Mouse (Mus musculus) frontal cortex, postnatal 36 days (tissue): ENCODE data around the gene Ereg.

Source experiments
- DNase-seq, 2 experiments: peaks; one replicate each; pipeline ENCODE4 v3.0.0; 2022; ENCODE audit warnings: low spot score in 2 of 2

Ereg gene

DNA sequence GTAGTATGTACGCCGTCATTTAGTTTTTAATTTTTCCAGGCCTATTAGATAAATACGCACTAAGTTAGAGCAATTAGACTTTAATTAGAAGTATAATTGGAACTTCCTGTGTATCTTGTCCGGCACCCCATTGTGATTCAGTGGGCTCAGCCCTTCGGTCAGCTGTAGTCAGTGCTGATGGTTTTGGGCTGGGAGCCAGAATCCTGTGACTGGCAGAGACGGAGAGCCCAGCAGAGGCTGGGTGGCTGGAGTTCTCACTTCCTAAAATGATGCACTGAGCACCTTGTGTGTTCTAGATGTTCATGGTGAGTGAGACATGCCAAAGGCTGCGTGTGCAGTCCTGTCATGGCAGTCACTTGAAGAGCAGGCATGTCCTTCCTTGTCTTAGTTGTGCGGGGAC, 36.6 kb downstream of the Ereg start:
- no peak for DNase-seq

DNA sequence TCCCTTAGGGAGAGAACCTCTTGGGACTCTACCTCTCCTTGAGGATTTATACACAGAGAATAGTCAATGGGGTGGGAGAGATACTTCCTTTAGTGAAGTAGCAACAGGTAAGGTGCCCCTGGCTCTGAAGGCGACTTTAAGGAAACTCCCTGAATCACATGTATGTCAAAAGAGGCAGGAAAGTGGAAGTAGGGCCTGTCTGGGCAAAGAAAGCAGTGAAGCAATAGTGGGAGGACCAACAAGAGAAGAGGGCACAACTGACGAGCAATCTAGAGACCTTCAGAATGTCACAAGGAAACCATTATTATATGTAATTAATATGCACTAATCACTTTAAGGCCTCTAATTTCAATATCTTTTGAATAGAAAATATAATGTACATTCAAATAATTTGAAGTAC, 39.5 kb downstream of the Ereg start:
- DNase-seq = no peak

- no peak for DNase-seq
These were observed 40.2 kb downstream of the Ereg start for GRCm38 (mm10) chr5:91114574-91114973.

DNA sequence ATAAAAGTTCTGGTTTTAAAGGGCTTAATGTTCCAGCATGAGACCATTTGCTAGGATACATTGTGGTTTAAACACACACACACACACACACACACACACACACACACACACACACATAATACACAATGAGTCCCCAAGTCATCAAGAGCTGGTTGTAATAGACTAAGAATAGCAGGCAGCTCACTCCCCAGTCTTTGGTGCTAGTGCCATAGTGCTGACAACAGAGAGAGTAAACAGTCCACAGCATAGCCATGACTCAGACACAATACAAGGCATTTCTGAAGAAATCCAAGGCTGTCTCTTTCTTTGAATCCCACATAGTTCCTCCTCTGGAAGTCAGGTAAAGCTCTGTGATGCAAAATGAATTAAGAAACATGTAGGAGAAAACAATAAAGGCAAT, 44.2 kb downstream of the Ereg start:
- no peak for DNase-seq

GRCm38 (mm10) chr5:91123404-91123803, 49.0 kb downstream of the Ereg start:
- DNase-seq = no peak

- no peak for DNase-seq
These were observed 49.7 kb downstream of the Ereg start for GRCm38 (mm10) chr5:91124140-91124539.

GRCm38 (mm10) chr5:91126623-91127022, 52.2 kb downstream of the Ereg start:
- DNase-seq = no peak

- no peak for DNase-seq
These were observed 60.5 kb downstream of the Ereg start for GRCm38 (mm10) chr5:91134961-91135360.

GRCm38 (mm10) chr5:91138970-91139369, 64.5 kb downstream of the Ereg start:
- DNase-seq = no peak

- DNase-seq = peak; percentile 39 to 47
These were observed 65.0 kb downstream of the Ereg start, which contains the start of gene Areg for GRCm38 (mm10) chr5:91139446-91139873. Gene Areg (plus strand): TSS chr5:91139599.

DNA sequence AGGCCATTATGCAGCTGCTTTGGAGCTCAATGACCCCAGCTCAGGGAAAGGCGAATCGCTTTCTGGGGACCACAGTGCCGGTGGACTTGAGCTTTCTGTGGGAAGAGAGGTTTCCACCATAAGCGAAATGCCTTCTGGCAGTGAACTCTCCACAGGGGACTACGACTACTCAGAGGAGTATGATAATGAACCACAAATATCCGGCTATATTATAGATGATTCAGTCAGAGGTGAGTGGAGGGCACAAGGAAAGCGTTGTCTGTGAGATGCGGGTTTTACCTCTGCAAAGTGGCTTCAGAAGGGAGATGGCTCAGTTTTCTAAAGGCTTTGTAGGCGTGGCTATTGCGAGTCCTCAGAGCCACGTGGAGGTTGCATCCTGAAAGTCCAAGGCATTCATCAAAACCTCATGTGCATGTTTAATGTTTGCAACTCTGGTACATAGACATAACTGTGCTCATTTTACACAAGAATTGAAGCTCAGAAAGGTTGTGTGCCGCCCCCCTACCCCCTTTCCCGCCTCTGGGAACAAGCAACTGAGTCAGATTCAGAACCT, 66.5 kb downstream of the Ereg start:
- no peak for DNase-seq
